Mouse (Mus musculus): Measurements from ENCODE around the gene Paqr9. TPM values are rescaled to one million over a fixed set of nuclear protein-coding genes. Genes with fewer than 3 reads are reported as not detected.

Gene Paqr9
- total and polyA plus RNA-seq, 3 experiments = not detected

DNA sequence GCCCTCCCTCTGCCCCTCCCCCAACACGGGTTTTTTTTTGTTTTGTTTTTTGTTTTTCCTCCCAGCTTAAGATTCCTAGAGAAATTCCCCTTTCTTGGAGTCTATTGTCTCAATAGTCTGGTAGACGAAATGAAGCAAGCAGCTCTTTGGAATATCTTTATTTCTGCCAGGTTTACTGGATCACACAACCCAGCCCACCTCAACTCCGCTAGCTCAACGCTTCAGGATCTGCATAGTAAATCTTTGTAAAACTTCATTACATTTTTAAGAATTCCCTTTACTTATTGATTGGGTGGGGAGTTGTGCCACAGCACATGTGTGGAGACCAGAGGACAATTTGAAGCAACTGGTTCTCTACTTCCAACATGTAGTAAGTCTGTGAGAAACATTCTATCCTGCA lies 11.1 kb downstream of the Paqr9 start:
- Histone ChIP-seq H3K36me3 (replicated peaks in 1 of 2; ENCODE audit: control insufficient read depth in 1 of 2, insufficient read depth in 1 of 2, low read length in 1 of 2) (no peaks in the 10 kb centered on the region), H3K27me3 (replicated peaks) (no peaks in the 10 kb centered on the region), H3K4me3 (replicated peaks in 1 of 3; ENCODE audit: low read depth in 2 of 3, low read length in 2 of 3, poor library complexity in 1 of 3) (no peak overlapping the region), H3K79me2 (replicated peaks; ENCODE audit: control insufficient read depth, extremely low read depth, insufficient read depth, poor library complexity, severe bottlenecking) (no peaks in the 10 kb centered on the region), H3K4me1 (ENCODE audit: control insufficient read depth in 1 of 2, insufficient read depth in 2 of 2) (peaks cover 6 to 22% of the 10 kb centered on the region in 2 experiments; a peak in 3 of 4 replicates), H3K4me2 (ENCODE audit: insufficient read depth, low read depth, poor library complexity, severe bottlenecking) (no peak overlapping the region), H3K27ac (ENCODE audit: insufficient read depth, low read depth) (no peak overlapping the region), H3K9ac (ENCODE audit: insufficient read depth, low read depth) (no peak overlapping the region), H3K9me3 (replicated peaks; ENCODE audit: low read length) (no peaks in the 10 kb centered on the region)
- in situ Hi-C loops (cut with MboI; ENCODE audit: low pct_ligation_motif_present, low pct_unique_long_range_greater_than_20kb, low sequenced_read_pairs) (no loop called here), dilution Hi-C loops (cut with MboI; ENCODE audit: extremely low pct_ligation_motif_present, extremely low pct_unique_long_range_greater_than_20kb, low sequenced_read_pairs) (no loop called here)
- no peak for TF ChIP-seq RAD21 (IDR thresholded peaks at IDR 0.05; ENCODE audit: low read depth, low read length)
- no peak for TF ChIP-seq RCOR1 (conservative IDR thresholded peaks at IDR 0.05; ENCODE audit: low read depth, low read length)
- no peak for TF ChIP-seq PAX5 (IDR thresholded peaks at IDR 0.05; ENCODE audit: low read length)
- no peak for TF ChIP-seq ZNF384 (IDR thresholded peaks at IDR 0.05; ENCODE audit: low read depth, low read length)
- TF ChIP-seq ZC3H11A (IDR thresholded peaks at IDR 0.05; ENCODE audit: low read depth, low read length) = no peak
- TF ChIP-seq KAT2A (IDR thresholded peaks at IDR 0.05; ENCODE audit: insufficient replicate concordance, low read length) = no peak
- no peak for TF ChIP-seq NRF1 (IDR thresholded peaks at IDR 0.05; ENCODE audit: low read depth, low read length)
- TF ChIP-seq TBP (conservative IDR thresholded peaks at IDR 0.05; ENCODE audit: low read depth, low read length) = no peak
- TF ChIP-seq HCFC1 (IDR thresholded peaks at IDR 0.05; ENCODE audit: low read depth, low read length) = no peak
- TF ChIP-seq TCF12 (IDR thresholded peaks at IDR 0.05; ENCODE audit: low read depth, low read length) = no peak
- TF ChIP-seq EP300 (IDR thresholded peaks at IDR 0.05; ENCODE audit: low read length) = no peak
- TF ChIP-seq UBTF (IDR thresholded peaks at IDR 0.05; ENCODE audit: low read depth, low read length) = no peak
- TF ChIP-seq POLR2A (IDR thresholded peaks at IDR 0.05; ENCODE audit: low read depth, low read length) = no peak
- no peak for TF ChIP-seq POLR2AphosphoS2 (IDR thresholded peaks at IDR 0.05; ENCODE audit: low read depth, low read length)
- TF ChIP-seq CTCF (conservative IDR thresholded peaks at IDR 0.05 in 1 of 2, IDR thresholded peaks at IDR 0.05 in 1 of 2; ENCODE audit: low read depth in 2 of 2, low read length in 2 of 2) = no peak
- no peak for TF ChIP-seq MYC (IDR thresholded peaks at IDR 0.05; ENCODE audit: low read depth, low read length)
- TF ChIP-seq MAFK (IDR thresholded peaks at IDR 0.05; ENCODE audit: insufficient replicate concordance, low read length) = no peak
- no peak for TF ChIP-seq SIN3A (IDR thresholded peaks at IDR 0.05; ENCODE audit: low read length)
- TF ChIP-seq JUN (IDR thresholded peaks at IDR 0.05; ENCODE audit: insufficient read depth, low read depth, low read length) = no peak
- DNase-seq (ENCODE audit: extremely low read depth) = no peak

DNA sequence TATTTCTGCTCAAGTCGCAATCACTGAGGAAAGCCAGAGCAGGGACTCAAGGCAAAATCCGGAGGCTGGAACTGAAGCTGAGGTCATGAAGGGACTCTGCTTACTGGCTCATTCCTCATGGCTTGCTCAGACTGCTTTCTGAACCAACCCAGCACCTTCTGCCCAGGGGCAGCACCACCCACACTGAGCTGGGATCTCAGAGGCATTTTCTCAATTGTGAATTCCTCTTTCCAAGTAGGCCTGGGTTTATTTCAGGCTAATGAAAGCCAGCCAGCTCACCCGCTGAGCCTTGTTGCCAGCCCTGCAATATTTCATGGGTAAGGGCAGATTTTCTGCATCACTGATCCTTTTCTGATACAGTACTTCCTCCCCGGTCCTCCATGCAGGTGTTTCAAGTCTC lies 12.0 kb downstream of the Paqr9 start:
- no peak overlapping the region for H3K4me2 ChIP-seq (ENCODE audit: insufficient read depth, low read depth, poor library complexity, severe bottlenecking)
- in situ Hi-C loops (cut with MboI; ENCODE audit: low pct_ligation_motif_present, low pct_unique_long_range_greater_than_20kb, low sequenced_read_pairs) (no loop called here), dilution Hi-C loops (cut with MboI; ENCODE audit: extremely low pct_ligation_motif_present, extremely low pct_unique_long_range_greater_than_20kb, low sequenced_read_pairs) (no loop called here)
- no peak overlapping the region for H3K4me3 ChIP-seq (replicated peaks in 1 of 3; ENCODE audit: low read depth in 2 of 3, low read length in 2 of 3, poor library complexity in 1 of 3)
- no peak for TF ChIP-seq MXI1 (IDR thresholded peaks at IDR 0.05; ENCODE audit: low read depth, low read length)
- no peak for TF ChIP-seq ELF1 (IDR thresholded peaks at IDR 0.05; ENCODE audit: low read depth, low read length)
- TF ChIP-seq E2F4 (IDR thresholded peaks at IDR 0.05; ENCODE audit: insufficient replicate concordance, low read depth, low read length) = no peak
- TF ChIP-seq TCF12 (IDR thresholded peaks at IDR 0.05; ENCODE audit: low read depth, low read length) = no peak
- TF ChIP-seq JUN (IDR thresholded peaks at IDR 0.05; ENCODE audit: insufficient read depth, low read depth, low read length) = no peak
- no peak for TF ChIP-seq HCFC1 (IDR thresholded peaks at IDR 0.05; ENCODE audit: low read depth, low read length)
- TF ChIP-seq POLR2AphosphoS2 (IDR thresholded peaks at IDR 0.05; ENCODE audit: low read depth, low read length) = no peak
- no peak for TF ChIP-seq MEF2A (IDR thresholded peaks at IDR 0.05; ENCODE audit: borderline replicate concordance, low read depth, low read length)
- TF ChIP-seq ZMIZ1 (IDR thresholded peaks at IDR 0.05; ENCODE audit: low read depth, low read length) = no peak
- no peak for TF ChIP-seq USF1 (IDR thresholded peaks at IDR 0.05; ENCODE audit: low read depth, low read length)
- TF ChIP-seq NELFE (IDR thresholded peaks at IDR 0.05; ENCODE audit: low read depth, low read length) = no peak
- no peak for TF ChIP-seq ZNF384 (IDR thresholded peaks at IDR 0.05; ENCODE audit: low read depth, low read length)
- TF ChIP-seq ZC3H11A (IDR thresholded peaks at IDR 0.05; ENCODE audit: low read depth, low read length) = no peak
- TF ChIP-seq MYC (IDR thresholded peaks at IDR 0.05; ENCODE audit: low read depth, low read length) = no peak
- H3K36me3 ChIP-seq (replicated peaks in 1 of 2; ENCODE audit: control insufficient read depth in 1 of 2, insufficient read depth in 1 of 2, low read length in 1 of 2) = no peaks in the 10 kb centered on the region
- H3K9ac ChIP-seq (ENCODE audit: insufficient read depth, low read depth) = no peak overlapping the region
- no peaks in the 10 kb centered on the region for H3K79me2 ChIP-seq (replicated peaks; ENCODE audit: control insufficient read depth, extremely low read depth, insufficient read depth, poor library complexity, severe bottlenecking)
- H3K27me3 ChIP-seq (replicated peaks) = no peaks in the 10 kb centered on the region
- H3K9me3 ChIP-seq (replicated peaks; ENCODE audit: low read length) = no peaks in the 10 kb centered on the region
- no peak for DNase-seq (ENCODE audit: extremely low read depth)
- H3K27ac ChIP-seq (ENCODE audit: insufficient read depth, low read depth) = no peak overlapping the region
- peaks cover 2 to 22% of the 10 kb centered on the region in 2 experiments; a peak in 2 of 4 replicates for H3K4me1 ChIP-seq (ENCODE audit: control insufficient read depth in 1 of 2, insufficient read depth in 2 of 2)
